Mouse (Mus musculus): ENCODE data around the gene Mrpl49. TPM values are rescaled to one million over a fixed set of nuclear protein-coding genes. Genes with fewer than 3 reads are reported as not detected.

Mrpl49 gene
- 82.1 and 82.5 TPM in 2 replicates for polyA plus RNA-seq (2014; fragmentation: Nextera tagmentation; extraction: Ambion mirVana)

DNA sequence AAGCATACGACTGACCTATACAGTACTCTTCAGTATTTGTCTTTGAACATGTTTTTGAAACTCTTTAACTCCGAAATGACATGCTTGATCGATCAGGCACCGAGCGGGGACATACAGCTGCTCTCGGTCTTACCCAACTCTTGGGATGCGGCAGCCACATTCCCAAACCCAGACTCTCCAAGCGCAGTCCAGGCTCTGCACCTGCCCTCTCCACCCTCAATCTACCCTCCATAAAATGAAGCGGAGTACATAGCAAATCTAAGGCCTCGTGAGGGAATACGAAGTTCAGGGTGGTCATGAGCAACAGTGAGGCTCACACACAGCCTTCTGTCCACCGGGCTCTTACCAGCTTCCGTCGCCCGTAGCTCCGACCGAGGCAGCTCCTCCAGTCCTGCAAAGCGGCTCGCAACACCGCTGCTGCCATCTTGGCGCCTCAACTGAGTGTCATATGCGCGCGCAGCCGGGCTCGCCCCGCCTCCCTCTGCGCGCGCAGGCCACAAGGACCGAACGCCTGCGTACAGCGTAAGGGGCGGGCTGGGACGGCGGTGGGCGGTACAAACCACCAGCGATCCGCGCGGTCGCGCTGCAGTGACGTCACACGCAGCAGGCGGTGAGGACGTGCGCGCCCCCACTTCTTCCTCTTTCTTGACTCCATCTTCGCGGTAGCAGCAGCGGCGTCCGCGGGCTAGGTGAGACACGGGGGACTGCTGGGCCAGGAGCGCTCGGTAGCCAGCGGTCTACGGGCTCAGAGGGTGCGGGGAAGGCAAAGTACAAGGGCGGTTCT, at the start of gene Mrpl49, which contains the start of gene Fau:
TSS of gene Mrpl49 (minus strand) at position 473 of the 784 bp plus-strand sequence.
TSS of gene Fau (plus strand) at position 532 of the 784 bp plus-strand sequence.
- Histone ChIP-seq H3K4me3 (ENCODE audit: low read depth, low read length) (peak within 1 kb of the TSS; percentile 92), H3K27me3 (replicated peaks; ENCODE audit: control insufficient read depth, insufficient read depth, low read length) (no peaks in the 10 kb centered on the region), H3K9ac (ENCODE audit: low read length) (peak within 1 kb of the TSS; percentile 90), H3K36me3 (ENCODE audit: control insufficient read depth, insufficient read depth, low read length) (peaks cover 56% of the 10 kb centered on the region), H3K27ac (ENCODE audit: low read depth) (peak within 1 kb of the TSS; percentile 74), H3K4me2 (ENCODE audit: low read length) (peak within 1 kb of the TSS; percentile 94), H3K4me1 (replicated peaks; ENCODE audit: control insufficient read depth, insufficient read depth, low read length) (peaks cover 24% of the 10 kb centered on the region), H3K9me3 (ENCODE audit: control insufficient read depth, low read length) (no peaks in the 10 kb centered on the region)
- peak; percentile 97 for DNase-seq (ENCODE audit: low spot score)
- under 1% methylated on average over 63 of the region's 63 CpGs for WGBS
- ATAC-seq (replicated peaks; ENCODE audit: low FRiP score, low TSS enrichment, low read depth): peak; percentile 80

DNA sequence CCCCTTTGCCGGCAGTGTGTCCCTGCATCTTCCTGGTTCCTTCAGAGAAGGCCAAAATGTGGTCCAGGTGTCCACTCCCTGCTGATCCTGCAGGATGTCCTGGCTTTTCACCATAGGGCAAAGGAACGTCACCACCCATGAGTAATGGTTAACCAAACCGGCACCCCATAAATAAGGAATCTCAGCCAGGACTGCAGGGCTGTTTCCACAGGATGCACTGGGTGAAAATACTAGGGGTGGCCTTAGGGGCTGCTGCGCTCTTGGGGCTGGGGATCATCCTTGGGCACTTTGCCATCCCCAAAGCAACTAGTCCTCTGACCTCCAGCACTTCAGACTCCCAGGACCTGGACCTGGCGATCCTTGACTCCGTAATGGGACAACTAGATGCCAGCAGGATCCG, 48.0 kb upstream of the Mrpl49 start, which contains the start of gene Naaladl1:
TSS of gene Naaladl1 (plus strand) at position 197 of the 400 bp plus-strand sequence.
- H3K27me3 ChIP-seq (replicated peaks; ENCODE audit: control insufficient read depth, insufficient read depth, low read length): no peaks in the 10 kb centered on the region
- H3K4me3 ChIP-seq (ENCODE audit: low read depth, low read length): no peak within 1 kb of the TSS
- H3K4me1 ChIP-seq (replicated peaks; ENCODE audit: control insufficient read depth, insufficient read depth, low read length): no peaks in the 10 kb centered on the region
- 81% methylated on average over 7 of the region's 7 CpGs for WGBS
- no peaks in the 10 kb centered on the region for H3K36me3 ChIP-seq (ENCODE audit: control insufficient read depth, insufficient read depth, low read length)
- H3K9ac ChIP-seq (ENCODE audit: low read length): no peak within 1 kb of the TSS
- H3K27ac ChIP-seq (ENCODE audit: low read depth): no peak within 1 kb of the TSS
- H3K4me2 ChIP-seq (ENCODE audit: low read length): no peak within 1 kb of the TSS
- ATAC-seq (replicated peaks; ENCODE audit: low FRiP score, low TSS enrichment, low read depth) (no peak), DNase-seq (ENCODE audit: low spot score) (no peak)
- H3K9me3 ChIP-seq (ENCODE audit: control insufficient read depth, low read length): no peaks in the 10 kb centered on the region

DNA sequence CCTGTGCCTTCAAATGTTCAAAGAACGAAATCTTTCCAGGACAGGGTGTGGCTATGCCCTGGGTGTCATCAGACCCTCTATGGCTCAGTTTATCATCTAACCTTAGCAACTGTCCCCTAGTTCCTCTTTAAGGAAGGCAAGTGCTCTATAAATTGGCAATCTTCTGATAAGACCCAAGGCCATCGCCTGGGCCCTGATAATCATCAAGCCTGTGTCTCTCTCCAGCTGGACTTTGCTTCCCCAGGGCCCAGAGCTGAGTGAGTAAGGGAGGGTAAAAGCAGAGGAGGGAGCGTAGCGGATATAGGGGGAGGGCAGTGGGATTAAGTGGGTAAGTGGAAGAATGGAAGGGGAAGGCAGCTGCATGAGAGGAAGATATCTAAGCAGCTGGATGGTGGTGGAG, 46.9 kb upstream of the Mrpl49 start:
- H3K4me2 ChIP-seq (ENCODE audit: low read length): no peak overlapping the region
- H3K27ac ChIP-seq (ENCODE audit: low read depth): no peak overlapping the region
- no peaks in the 10 kb centered on the region for H3K36me3 ChIP-seq (ENCODE audit: control insufficient read depth, insufficient read depth, low read length)
- ATAC-seq (replicated peaks; ENCODE audit: low FRiP score, low TSS enrichment, low read depth) (peak; percentile 48), DNase-seq (ENCODE audit: low spot score) (no peak)
- H3K9me3 ChIP-seq (ENCODE audit: control insufficient read depth, low read length): no peaks in the 10 kb centered on the region
- no peaks in the 10 kb centered on the region for H3K4me1 ChIP-seq (replicated peaks; ENCODE audit: control insufficient read depth, insufficient read depth, low read length)
- 72% methylated on average over 4 of the region's 4 CpGs for WGBS
- H3K9ac ChIP-seq (ENCODE audit: low read length): no peak overlapping the region
- no peaks in the 10 kb centered on the region for H3K27me3 ChIP-seq (replicated peaks; ENCODE audit: control insufficient read depth, insufficient read depth, low read length)
- no peak overlapping the region for H3K4me3 ChIP-seq (ENCODE audit: low read depth, low read length)

DNA sequence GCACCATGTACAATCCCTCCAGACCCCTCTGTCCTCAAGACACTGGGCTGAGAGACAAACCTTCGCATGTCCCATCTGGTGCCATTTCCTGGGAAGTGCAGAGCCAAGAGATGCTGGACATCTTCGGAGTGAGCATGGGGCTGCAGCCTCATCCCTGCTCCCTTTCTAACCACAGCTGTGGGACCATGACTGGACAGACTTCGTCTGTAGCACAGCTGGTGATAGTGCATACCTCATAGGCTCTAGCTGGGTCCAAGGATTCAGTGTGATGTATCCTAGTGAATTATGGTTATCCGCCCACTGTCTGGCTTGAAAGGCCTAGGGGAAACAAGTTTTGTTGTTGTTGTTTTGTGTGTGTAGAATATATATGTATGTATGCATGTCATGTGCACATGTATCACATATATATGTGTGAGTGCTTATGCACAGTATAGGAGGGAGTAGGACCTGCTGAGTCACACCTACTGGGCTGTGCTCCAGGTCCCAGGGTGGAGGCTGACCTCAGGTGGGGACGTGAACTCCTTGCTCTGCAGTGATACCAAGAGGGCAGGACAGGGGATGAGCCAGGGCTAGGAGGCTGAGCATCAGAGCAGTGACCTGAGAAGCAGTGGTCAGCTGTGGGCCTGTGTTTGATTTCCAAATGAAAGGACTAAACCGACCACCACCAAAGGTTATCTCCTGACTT, 44.7 kb upstream of the Mrpl49 start:
- Histone ChIP-seq H3K4me1 (replicated peaks; ENCODE audit: control insufficient read depth, insufficient read depth, low read length) (no peaks in the 10 kb centered on the region), H3K36me3 (ENCODE audit: control insufficient read depth, insufficient read depth, low read length) (peaks cover 4% of the 10 kb centered on the region; the same call in 1 of the 2 replicates), H3K4me2 (ENCODE audit: low read length) (no peak overlapping the region), H3K27ac (ENCODE audit: low read depth) (no peak overlapping the region), H3K27me3 (replicated peaks; ENCODE audit: control insufficient read depth, insufficient read depth, low read length) (no peaks in the 10 kb centered on the region), H3K9me3 (ENCODE audit: control insufficient read depth, low read length) (no peaks in the 10 kb centered on the region), H3K4me3 (ENCODE audit: low read depth, low read length) (no peak overlapping the region), H3K9ac (ENCODE audit: low read length) (no peak overlapping the region)
- no peak for ATAC-seq (replicated peaks; ENCODE audit: low FRiP score, low TSS enrichment, low read depth)
- WGBS: 73% methylated on average over 6 of the region's 6 CpGs
- no peak for DNase-seq (ENCODE audit: low spot score)

DNA sequence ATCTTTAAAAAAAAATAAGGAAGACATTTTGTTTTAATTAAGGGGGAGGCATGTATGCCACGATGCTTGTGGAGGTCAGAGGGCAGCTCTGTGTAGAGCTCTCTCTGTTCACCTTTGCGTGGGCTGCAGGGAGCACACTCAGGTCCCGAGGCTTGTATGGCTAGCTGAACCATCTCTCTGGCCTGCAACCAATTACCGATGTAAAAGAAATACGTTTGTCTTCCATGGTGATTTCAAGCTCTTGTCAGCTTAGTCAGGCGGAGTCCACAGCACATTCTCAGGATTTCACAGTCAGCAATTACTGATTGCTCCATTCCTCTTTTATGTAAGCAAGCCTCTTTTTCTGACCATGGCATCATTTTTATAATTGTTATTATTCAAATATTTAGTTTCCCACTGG, 43.6 kb upstream of the Mrpl49 start:
- H3K36me3 ChIP-seq (ENCODE audit: control insufficient read depth, insufficient read depth, low read length): peaks cover 4% of the 10 kb centered on the region; the same call in 1 of the 2 replicates
- H3K27me3 ChIP-seq (replicated peaks; ENCODE audit: control insufficient read depth, insufficient read depth, low read length): no peaks in the 10 kb centered on the region
- no peak overlapping the region for H3K27ac ChIP-seq (ENCODE audit: low read depth)
- H3K4me2 ChIP-seq (ENCODE audit: low read length): no peak overlapping the region
- no peaks in the 10 kb centered on the region for H3K9me3 ChIP-seq (ENCODE audit: control insufficient read depth, low read length)
- ATAC-seq (replicated peaks; ENCODE audit: low FRiP score, low TSS enrichment, low read depth) (no peak), DNase-seq (ENCODE audit: low spot score) (no peak)
- no peak overlapping the region for H3K4me3 ChIP-seq (ENCODE audit: low read depth, low read length)
- no peaks in the 10 kb centered on the region for H3K4me1 ChIP-seq (replicated peaks; ENCODE audit: control insufficient read depth, insufficient read depth, low read length)
- WGBS: 53% methylated on average over 6 of the region's 6 CpGs
- H3K9ac ChIP-seq (ENCODE audit: low read length): no peak overlapping the region

DNA sequence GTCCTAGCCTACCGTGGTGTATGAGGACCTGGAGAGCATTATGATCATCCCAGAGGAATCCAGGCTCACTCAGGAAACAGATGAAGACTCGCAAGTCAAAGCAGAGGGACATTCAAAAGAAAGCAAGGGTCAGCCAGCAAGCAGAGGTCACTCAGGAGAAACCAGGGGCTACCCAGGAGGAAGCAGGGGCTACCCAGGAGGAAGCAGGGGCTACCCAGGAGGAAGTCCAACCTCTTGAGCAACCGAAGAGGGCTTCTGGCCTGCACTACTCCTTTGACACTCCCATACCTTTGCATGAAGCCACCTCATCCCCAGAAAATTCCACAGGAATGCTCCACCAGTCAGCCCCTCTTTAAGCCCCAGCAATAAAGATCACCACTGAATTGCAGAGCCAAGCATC, 40.3 kb upstream of the Mrpl49 start:
- H3K9ac ChIP-seq (ENCODE audit: low read length): no peak overlapping the region
- 76% methylated on average over 3 of the region's 3 CpGs for WGBS
- DNase-seq (ENCODE audit: low spot score) (no peak), ATAC-seq (replicated peaks; ENCODE audit: low FRiP score, low TSS enrichment, low read depth) (no peak)
- no peaks in the 10 kb centered on the region for H3K9me3 ChIP-seq (ENCODE audit: control insufficient read depth, low read length)
- no peaks in the 10 kb centered on the region for H3K4me1 ChIP-seq (replicated peaks; ENCODE audit: control insufficient read depth, insufficient read depth, low read length)
- no peaks in the 10 kb centered on the region for H3K27me3 ChIP-seq (replicated peaks; ENCODE audit: control insufficient read depth, insufficient read depth, low read length)
- H3K36me3 ChIP-seq (ENCODE audit: control insufficient read depth, insufficient read depth, low read length): peaks cover 25% of the 10 kb centered on the region
- H3K4me3 ChIP-seq (ENCODE audit: low read depth, low read length): no peak overlapping the region
- H3K27ac ChIP-seq (ENCODE audit: low read depth): no peak overlapping the region
- no peak overlapping the region for H3K4me2 ChIP-seq (ENCODE audit: low read length)

DNA sequence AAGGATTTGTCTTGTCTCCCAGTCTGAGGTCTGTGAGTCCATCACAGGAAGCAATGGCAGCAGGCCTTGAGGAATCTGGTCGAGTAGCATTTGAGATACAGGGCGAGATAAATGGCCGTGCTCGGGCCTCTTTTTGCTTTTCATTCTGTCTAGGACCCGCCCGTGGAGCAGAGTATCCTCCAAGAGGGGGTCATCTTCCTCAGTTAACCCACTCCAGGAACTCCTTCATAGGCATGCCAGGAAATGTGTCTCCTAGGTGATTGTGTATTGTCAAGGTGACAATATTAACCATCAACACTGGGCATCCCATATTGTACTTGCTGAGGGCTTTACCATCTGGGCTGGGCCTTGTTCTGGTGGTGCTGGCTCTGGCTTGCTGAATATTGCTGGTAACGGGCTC, 36.5 kb upstream of the Mrpl49 start, which contains the start of gene AC131692.1:
TSS of gene AC131692.1 (plus strand) at position 301 of the 400 bp plus-strand sequence.
- DNase-seq (ENCODE audit: low spot score) (no peak), ATAC-seq (replicated peaks; ENCODE audit: low FRiP score, low TSS enrichment, low read depth) (no peak)
- Histone ChIP-seq H3K4me1 (replicated peaks; ENCODE audit: control insufficient read depth, insufficient read depth, low read length) (no peaks in the 10 kb centered on the region), H3K27ac (ENCODE audit: low read depth) (no peak within 1 kb of the TSS), H3K4me2 (ENCODE audit: low read length) (no peak within 1 kb of the TSS), H3K27me3 (replicated peaks; ENCODE audit: control insufficient read depth, insufficient read depth, low read length) (no peaks in the 10 kb centered on the region), H3K9me3 (ENCODE audit: control insufficient read depth, low read length) (no peaks in the 10 kb centered on the region), H3K36me3 (ENCODE audit: control insufficient read depth, insufficient read depth, low read length) (peaks cover 58% of the 10 kb centered on the region), H3K4me3 (ENCODE audit: low read depth, low read length) (no peak within 1 kb of the TSS), H3K9ac (ENCODE audit: low read length) (no peak within 1 kb of the TSS)
- 86% methylated on average over 7 of the region's 7 CpGs for WGBS

DNA sequence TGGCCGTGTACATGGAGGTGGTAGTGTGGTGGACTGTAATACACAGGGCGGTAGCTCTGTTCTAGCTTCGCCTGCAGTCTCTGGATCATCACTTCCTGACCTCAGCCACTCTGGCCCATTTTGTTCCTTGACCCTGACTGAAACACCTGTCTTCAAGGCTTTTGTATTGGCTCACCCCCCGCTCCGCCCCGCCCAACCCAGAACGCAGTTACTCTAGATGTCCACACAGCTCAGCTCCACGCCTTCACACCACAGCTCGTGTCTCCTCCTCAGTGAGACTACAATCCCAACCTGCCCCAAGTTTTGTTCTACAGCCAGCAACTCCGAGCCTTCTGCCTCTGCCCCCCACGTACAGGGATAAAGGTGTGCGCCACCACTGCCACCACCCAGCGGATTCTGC, 31.3 kb upstream of the Mrpl49 start:
- Histone ChIP-seq H3K4me3 (ENCODE audit: low read depth, low read length) (no peak overlapping the region), H3K27me3 (replicated peaks; ENCODE audit: control insufficient read depth, insufficient read depth, low read length) (no peaks in the 10 kb centered on the region), H3K4me1 (replicated peaks; ENCODE audit: control insufficient read depth, insufficient read depth, low read length) (peaks cover 8% of the 10 kb centered on the region), H3K4me2 (ENCODE audit: low read length) (no peak overlapping the region), H3K36me3 (ENCODE audit: control insufficient read depth, insufficient read depth, low read length) (peaks cover 49% of the 10 kb centered on the region), H3K27ac (ENCODE audit: low read depth) (no peak overlapping the region), H3K9me3 (ENCODE audit: control insufficient read depth, low read length) (no peaks in the 10 kb centered on the region), H3K9ac (ENCODE audit: low read length) (no peak overlapping the region)
- no peak for ATAC-seq (replicated peaks; ENCODE audit: low FRiP score, low TSS enrichment, low read depth)
- WGBS: 97% methylated on average over 13 of the region's 13 CpGs
- no peak for DNase-seq (ENCODE audit: low spot score)
